Comparison of ENCODE assay signal across 9 mouse cellular contexts in the genomic region with DNA sequence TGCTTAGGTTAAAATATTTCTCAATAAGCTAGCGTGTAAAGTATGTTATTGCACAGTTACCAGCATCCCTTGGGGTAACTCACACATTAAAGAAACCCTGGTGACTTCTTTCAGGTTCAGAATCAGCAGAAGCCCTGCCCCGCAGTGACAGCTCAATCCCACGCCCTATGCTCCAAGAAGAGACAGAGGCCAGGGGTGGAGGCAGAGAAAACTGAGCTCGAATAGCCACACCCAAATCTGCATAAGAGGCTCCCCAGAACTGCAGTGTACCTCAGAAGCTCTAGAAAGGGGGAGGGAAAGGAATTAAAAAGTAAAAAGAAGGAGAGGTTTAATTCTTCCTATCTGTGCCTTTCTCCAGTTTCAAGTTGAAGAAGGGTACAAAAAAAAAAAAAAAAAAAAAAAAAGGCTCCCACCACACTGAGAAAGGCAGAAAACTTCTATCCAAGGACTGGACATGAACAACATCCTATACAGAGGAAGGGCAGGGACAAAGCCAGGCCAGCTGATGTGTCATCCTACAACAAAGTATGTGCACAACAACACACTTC.
DNase-seq lines count a peak whose midpoint lies in the region; ATAC-seq and TF ChIP-seq lines count a peak whose summit lies in the region.
"Had no signal": no experiment of that assay in that cellular context is flagged by ENCODE, and none has a peak within 500 bp of the region (broad histone marks: within the 10 kb centered on the region; RNA-seq: fewer than 3 reads in every experiment).

No protein-coding gene starts in this region.

- DNase-seq in CD4-positive, CD25-positive, alpha-beta regulatory T cell, adult 2 months (ENCODE audit: low read depth, low spot score), result peak; percentile 24
- DNase-seq in midbrain, postnatal 0 days (ENCODE audit: low spot score), result no peak
- DNase-seq in midbrain, embryonic 14.5 days, result no peak
- no peak for DNase-seq in ovary, postnatal 14 days (ENCODE audit: low spot score)
- DNase-seq in right cerebral cortex, adult 18-20 months, result no peak
- DNase-seq: thymus, postnatal 36 days had no signal

- TF ChIP-seq CTCF in midbrain, postnatal 0 days (IDR thresholded peaks at IDR 0.05), result no peak

- no peak overlapping the region for H3K4me2 ChIP-seq in midbrain, postnatal 0 days (ENCODE audit: low read depth, low read length, poor library complexity, severe bottlenecking)
- no peak overlapping the region for H3K4me2 ChIP-seq in midbrain, embryonic 14.5 days (ENCODE audit: low read length)
- no peak overlapping the region for H3K4me2 ChIP-seq in intestine, embryonic 16.5 days (ENCODE audit: low read depth, low read length)
- peak overlapping the region; percentile 12; the same call in 1 of the 2 replicates for H3K4me2 ChIP-seq in stomach, embryonic 16.5 days (ENCODE audit: low read depth, low read length)

- H3K27ac ChIP-seq in midbrain, postnatal 0 days (ENCODE audit: low read depth, low read length), result 0 out of 2 replicates have a peak overlapping the region, but pooled peaks have one; percentile 18
- H3K27ac ChIP-seq in midbrain, embryonic 14.5 days (replicated peaks; ENCODE audit: low read depth, low read length), result no peak overlapping the region
- H3K27ac ChIP-seq in intestine, embryonic 16.5 days (ENCODE audit: low read length), result peak overlapping the region; percentile 76
- H3K27ac ChIP-seq in stomach, embryonic 16.5 days (ENCODE audit: low read length), result peak overlapping the region; percentile 82

- H3K9ac ChIP-seq in midbrain, postnatal 0 days (replicated peaks; ENCODE audit: low read length, poor library complexity, severe bottlenecking), result no peak overlapping the region
- no peak overlapping the region for H3K9ac ChIP-seq in midbrain, embryonic 14.5 days (replicated peaks; ENCODE audit: low read length)
- no peak overlapping the region for H3K9ac ChIP-seq in intestine, embryonic 16.5 days (ENCODE audit: low read depth, low read length)
- no peak overlapping the region for H3K9ac ChIP-seq in stomach, embryonic 16.5 days (ENCODE audit: low read length)

- H3K4me1 ChIP-seq in midbrain, postnatal 0 days (ENCODE audit: insufficient read depth, low read length), result no peaks in the 10 kb centered on the region
- 0 out of 2 replicates have a peak, but pooled peaks cover 7% of the 10 kb centered on the region for H3K4me1 ChIP-seq in midbrain, embryonic 14.5 days (ENCODE audit: control insufficient read depth, insufficient read depth, low read length)
- H3K4me1 ChIP-seq in intestine, embryonic 16.5 days (ENCODE audit: control insufficient read depth, insufficient read depth, low read length), result peaks cover 37% of the 10 kb centered on the region
- peaks cover 39% of the 10 kb centered on the region for H3K4me1 ChIP-seq in stomach, embryonic 16.5 days (ENCODE audit: control insufficient read depth, insufficient read depth, low read length)

- 0 out of 2 replicates have a peak, but pooled peaks cover 4% of the 10 kb centered on the region for H3K36me3 ChIP-seq in midbrain, postnatal 0 days (ENCODE audit: insufficient read depth, low read length)
- peaks cover 16% of the 10 kb centered on the region; the same call in 1 of the 2 replicates for H3K36me3 ChIP-seq in midbrain, embryonic 14.5 days (ENCODE audit: control insufficient read depth, insufficient read depth, low read length)
- 0 out of 2 replicates have a peak, but pooled peaks cover 3% of the 10 kb centered on the region for H3K36me3 ChIP-seq in intestine, embryonic 16.5 days (ENCODE audit: control insufficient read depth, insufficient read depth, low read length)
- H3K36me3 ChIP-seq in stomach, embryonic 16.5 days (ENCODE audit: control insufficient read depth, insufficient read depth, low read length), result peaks cover 7% of the 10 kb centered on the region; the same call in 1 of the 2 replicates

- H3K9me3 ChIP-seq in midbrain, postnatal 0 days (ENCODE audit: low read length), result no peaks in the 10 kb centered on the region
- no peaks in the 10 kb centered on the region for H3K9me3 ChIP-seq in midbrain, embryonic 14.5 days (ENCODE audit: control insufficient read depth, low read length)
- no peaks in the 10 kb centered on the region for H3K9me3 ChIP-seq in intestine, embryonic 16.5 days (ENCODE audit: control insufficient read depth, low read length)
- no peaks in the 10 kb centered on the region for H3K9me3 ChIP-seq in stomach, embryonic 16.5 days (replicated peaks; ENCODE audit: control insufficient read depth, low read length)

- no peak for ATAC-seq in CD4-positive, CD25-positive, alpha-beta regulatory T cell, adult 4 months
- ATAC-seq in midbrain, postnatal 0 days (ENCODE audit: low FRiP score), result no peak
- no peak for ATAC-seq in midbrain, embryonic 14.5 days (ENCODE audit: low FRiP score, low TSS enrichment)
- ATAC-seq in intestine, embryonic 16.5 days, result 0 out of 2 replicates have a peak, but pooled peaks have one; percentile 24
- ATAC-seq in stomach, embryonic 16.5 days (ENCODE audit: insufficient read depth, low FRiP score), result no peak

- no peak overlapping the region for H3K4me3 ChIP-seq in midbrain, postnatal 0 days (ENCODE audit: low read depth, low read length)
- no peak overlapping the region for H3K4me3 ChIP-seq in midbrain, embryonic 14.5 days (replicated peaks; ENCODE audit: low read depth, low read length)
- no peak overlapping the region for H3K4me3 ChIP-seq in intestine, embryonic 16.5 days (ENCODE audit: low read length)
- no peak overlapping the region for H3K4me3 ChIP-seq in stomach, embryonic 16.5 days (replicated peaks; ENCODE audit: low read length)

- no peaks in the 10 kb centered on the region for H3K27me3 ChIP-seq in midbrain, postnatal 0 days (ENCODE audit: insufficient read depth, low read length)
- H3K27me3 ChIP-seq in midbrain, embryonic 14.5 days (ENCODE audit: control insufficient read depth, insufficient read depth, low read length), result no peaks in the 10 kb centered on the region
- H3K27me3 ChIP-seq in intestine, embryonic 16.5 days (replicated peaks; ENCODE audit: control insufficient read depth, insufficient read depth, low read length), result no peaks in the 10 kb centered on the region
- no peaks in the 10 kb centered on the region for H3K27me3 ChIP-seq in stomach, embryonic 16.5 days (ENCODE audit: control insufficient read depth, insufficient read depth, low read length)

- 57% methylated on average over 4 of the region's 4 CpGs for WGBS in midbrain, postnatal 0 days
- WGBS in midbrain, embryonic 14.5 days, result 65% methylated on average over 4 of the region's 4 CpGs
- whole genome bisulfite sequencing in intestine, embryonic 16.5 days, result 55% methylated on average over 4 of the region's 4 CpGs
- 54% methylated on average over 4 of the region's 4 CpGs for WGBS in stomach, embryonic 16.5 days
